Mouse (Mus musculus) large intestine, adult 2 months (tissue): ENCODE measurements at regions not wholly inside any gene's neighbourhood (a gene's known extent, or its start where the extent isn't known, plus 50 kb on each side); places are given as distances from the start of the nearest gene placed in this dataset.

ENCODE experiments used
- DNase-seq: peaks from one replicate; pipeline ENCODE4 v3.0.0-alpha.2; 2012; ENCODE audit warnings: low read depth, low spot score
- WGBS: fragments of 180-500 bp; shearing (Covaris S2); methylation state at CpG from one replicate; pipeline ENCODE4 v1.1.7; 2018; 5-methylcytosine and 5-hydroxymethylcytosine counted together

- 67% methylated on average over 2 of the region's 2 CpGs for WGBS
- DNase-seq, result no peak
These were observed 572.0 kb downstream of the Lmo4 start for GRCm38 (mm10) chr3:143633036-143633435.

- WGBS, result 17% methylated on average over 10 of the region's 10 CpGs
- no peak for DNase-seq
These were observed 573.8 kb downstream of the Lmo4 start for GRCm38 (mm10) chr3:143631183-143631582.

- DNase-seq, result no peak
- 61% methylated on average over 3 of the region's 3 CpGs for WGBS
These were observed 580.1 kb downstream of the Lmo4 start for GRCm38 (mm10) chr3:143624906-143625305.

GRCm38 (mm10) chr3:143622275-143622674, 582.7 kb downstream of the Lmo4 start:
- 75% methylated on average over 3 of the region's 3 CpGs for WGBS
- no peak for DNase-seq

- WGBS, result 55% methylated on average over 1 of the region's 1 CpGs
- no peak for DNase-seq
These were observed 585.9 kb downstream of the Lmo4 start for GRCm38 (mm10) chr3:143619125-143619524.

- 85% methylated on average over 5 of the region's 5 CpGs for WGBS
- DNase-seq, result no peak
These were observed 590.1 kb downstream of the Lmo4 start for GRCm38 (mm10) chr3:143614895-143615294.

- 91% methylated on average over 3 of the region's 3 CpGs for WGBS
- no peak for DNase-seq
These were observed 591.0 kb downstream of the Lmo4 start for GRCm38 (mm10) chr3:143614004-143614403.

GRCm38 (mm10) chr3:143609673-143610072, 595.3 kb downstream of the Lmo4 start:
- 59% methylated on average over 2 of the region's 2 CpGs for WGBS

GRCm38 (mm10) chr3:143599120-143599519, 605.9 kb downstream of the Lmo4 start:
- DNase-seq, result no peak
- WGBS, result 22% methylated on average over 2 of the region's 2 CpGs

More at GRCm38 (mm10) chr3:143609673-143610072, 595.3 kb downstream of the Lmo4 start:
- no peak for DNase-seq

- 37% methylated on average over 11 of the region's 11 CpGs for WGBS
- DNase-seq, result no peak
These were observed 607.9 kb downstream of the Lmo4 start for GRCm38 (mm10) chr3:143596949-143597593.

- 82% methylated on average over 5 of the region's 5 CpGs for WGBS
These were observed 608.9 kb downstream of the Lmo4 start for GRCm38 (mm10) chr3:143596011-143596683.

GRCm38 (mm10) chr3:143595081-143595480, 609.9 kb downstream of the Lmo4 start:
- WGBS, result 76% methylated on average over 2 of the region's 2 CpGs
- DNase-seq, result no peak

More at GRCm38 (mm10) chr3:143596011-143596683, 608.9 kb downstream of the Lmo4 start:
- DNase-seq, result no peak

- WGBS, result 78% methylated on average over 7 of the region's 7 CpGs
- no peak for DNase-seq
These were observed 610.3 kb downstream of the Lmo4 start for GRCm38 (mm10) chr3:143594676-143595075.

GRCm38 (mm10) chr3:143586653-143587052, 618.4 kb downstream of the Lmo4 start:
- WGBS, result 84% methylated on average over 5 of the region's 5 CpGs
- DNase-seq, result no peak

- 71% methylated on average over 6 of the region's 6 CpGs for WGBS
- DNase-seq, result no peak
These were observed 620.1 kb downstream of the Lmo4 start for GRCm38 (mm10) chr3:143584692-143585603.

- DNase-seq, result no peak
- WGBS, result 52% methylated on average over 7 of the region's 7 CpGs
These were observed 628.5 kb downstream of the Lmo4 start for GRCm38 (mm10) chr3:143576338-143577007.

GRCm38 (mm10) chr3:143575737-143576136, 629.3 kb downstream of the Lmo4 start:
- DNase-seq, result no peak

GRCm38 (mm10) chr3:143574035-143574864, 630.8 kb downstream of the Lmo4 start:
- 50% methylated on average over 10 of the region's 10 CpGs for whole genome bisulfite sequencing
- DNase-seq, result no peak

More at GRCm38 (mm10) chr3:143575737-143576136, 629.3 kb downstream of the Lmo4 start:
- 95% methylated on average over 8 of the region's 8 CpGs for WGBS

- DNase-seq, result no peak
- 78% methylated on average over 6 of the region's 6 CpGs for WGBS
These were observed 635.1 kb downstream of the Lmo4 start for GRCm38 (mm10) chr3:143569930-143570329.
